15 mouse cellular contexts compared by ENCODE assay signal in genomic region chr15:82507740-82508139, GRCm38 (mm10). TPM values are rescaled to one million over a fixed set of nuclear protein-coding genes. Genes with fewer than 3 reads are reported as not detected.
"Had no signal": no experiment of that assay in that cellular context is flagged by ENCODE, and none has a peak within 500 bp of the region (broad histone marks: within the 10 kb centered on the region; RNA-seq: fewer than 3 reads in every experiment).

No protein-coding gene starts in this region.

RNA-seq across cellular contexts. Expression of gene Cyp2d12, which starts 47.1 kb away (rescaled TPM):
- total RNA-seq: layer of hippocampus, adult 8-10 months; layer of hippocampus, postnatal 14 days; left cerebral cortex, adult 18-20 months; left cerebral cortex, postnatal 10 days; left cerebral cortex, postnatal 4 days; megakaryocyte, adult 5-6 weeks; neutrophil, adult 5-6 weeks had no signal
- polyA plus RNA-seq: limb, embryonic 13.5 days; liver, embryonic 11.5 days; liver, embryonic 15.5 days; lung, adult 2 months; midbrain, embryonic 10.5 days; midbrain, embryonic 14.5 days; myocyte; neural tube, embryonic 12.5 days had no signal
